In genomic region chr4:154864271-154864771, GRCm38 (mm10) we compare ENCODE assay signal across 8 mouse cellular contexts. TPM values are rescaled to one million over a fixed set of nuclear protein-coding genes. Genes with fewer than 3 reads are reported as not detected.
DNase-seq lines count a peak whose midpoint lies in the region; ATAC-seq lines count a peak whose summit lies in the region.

No protein-coding gene starts in this region.

- no peaks in the 10 kb centered on the region for H3K9me3 ChIP-seq in forebrain, embryonic 10.5 days
- H3K9me3 ChIP-seq in heart, embryonic 15.5 days (replicated peaks) = no peaks in the 10 kb centered on the region
- no peaks in the 10 kb centered on the region for H3K9me3 ChIP-seq in liver, embryonic 12.5 days (replicated peaks)
- H3K9me3 ChIP-seq in stomach, embryonic 14.5 days (ENCODE audit: control insufficient read depth, low read depth, low read length) = no peaks in the 10 kb centered on the region

- H3K27ac ChIP-seq in brown adipose tissue, adult 24 weeks (replicated peaks; ENCODE audit: low read depth, low read length) = no peak overlapping the region
- H3K27ac ChIP-seq in forebrain, embryonic 10.5 days = peak overlapping the region; percentile 85
- H3K27ac ChIP-seq in heart, embryonic 15.5 days = peak overlapping the region; percentile 57
- H3K27ac ChIP-seq in liver, embryonic 12.5 days = peak overlapping the region; percentile 50; the same call in 1 of the 2 replicates
- H3K27ac ChIP-seq in stomach, embryonic 14.5 days (ENCODE audit: low read length) = peak overlapping the region; percentile 73; the same call in 1 of the 2 replicates

- H3K9ac ChIP-seq in heart, embryonic 15.5 days = peak overlapping the region; percentile 57
- H3K9ac ChIP-seq in liver, embryonic 12.5 days = peak overlapping the region; percentile 50
- peak overlapping the region; percentile 43; the same call in 1 of the 2 replicates for H3K9ac ChIP-seq in stomach, embryonic 14.5 days (replicated peaks; ENCODE audit: low read depth, low read length)

- ATAC-seq in heart, embryonic 15.5 days (replicated peaks; ENCODE audit: insufficient number of reproducible peaks, insufficient read depth, low FRiP score, low read depth) = peak; percentile 87
- peak; percentile 83 for ATAC-seq in liver, embryonic 12.5 days
- peak; percentile 92 for ATAC-seq in stomach, embryonic 14.5 days (ENCODE audit: insufficient number of reproducible peaks, insufficient read depth, low FRiP score, low read depth)

- no peaks in the 10 kb centered on the region for H3K36me3 ChIP-seq in forebrain, embryonic 10.5 days (replicated peaks)
- no peaks in the 10 kb centered on the region for H3K36me3 ChIP-seq in heart, embryonic 15.5 days
- H3K36me3 ChIP-seq in liver, embryonic 12.5 days = no peaks in the 10 kb centered on the region
- no peaks in the 10 kb centered on the region for H3K36me3 ChIP-seq in stomach, embryonic 14.5 days (ENCODE audit: control insufficient read depth, insufficient read depth, low read length)

- no peaks in the 10 kb centered on the region for H3K4me1 ChIP-seq in brown adipose tissue, adult 24 weeks (ENCODE audit: control insufficient read depth, insufficient read depth, insufficient read length, low read length)
- H3K4me1 ChIP-seq in forebrain, embryonic 10.5 days = peaks cover 35% of the 10 kb centered on the region
- peaks cover 14% of the 10 kb centered on the region for H3K4me1 ChIP-seq in heart, embryonic 15.5 days (replicated peaks)
- H3K4me1 ChIP-seq in liver, embryonic 12.5 days = peaks cover 14% of the 10 kb centered on the region
- 0 out of 2 replicates have a peak, but pooled peaks cover 6% of the 10 kb centered on the region for H3K4me1 ChIP-seq in stomach, embryonic 14.5 days (ENCODE audit: control insufficient read depth, insufficient read depth, low read length)

- DNase-seq in 416B (ENCODE audit: low read depth) = peak; percentile 74
- DNase-seq in forebrain, embryonic 10.5 days (ENCODE audit: extremely low spot score, low spot score) = peak; percentile 96
- peak; percentile 95 for DNase-seq in kidney, postnatal 14 days
- peak; percentile 93 for DNase-seq in naive thymus-derived CD4-positive, alpha-beta T cell, adult 2 months (ENCODE audit: low read depth)

- peaks cover 63% of the 10 kb centered on the region for H3K27me3 ChIP-seq in forebrain, embryonic 10.5 days (ENCODE audit: poor library complexity, severe bottlenecking)
- peaks cover 22% of the 10 kb centered on the region for H3K27me3 ChIP-seq in heart, embryonic 15.5 days
- H3K27me3 ChIP-seq in liver, embryonic 12.5 days (replicated peaks) = peaks cover 53% of the 10 kb centered on the region
- no peaks in the 10 kb centered on the region for H3K27me3 ChIP-seq in stomach, embryonic 14.5 days (ENCODE audit: control insufficient read depth, insufficient read depth, low read length)

- peak overlapping the region; percentile 70 for H3K4me2 ChIP-seq in heart, embryonic 15.5 days
- H3K4me2 ChIP-seq in liver, embryonic 12.5 days = peak overlapping the region; percentile 66
- H3K4me2 ChIP-seq in stomach, embryonic 14.5 days (replicated peaks; ENCODE audit: low read depth, low read length) = peak overlapping the region; percentile 59

- 2% methylated on average over 18 of the region's 18 CpGs for WGBS in forebrain, embryonic 10.5 days
- whole genome bisulfite sequencing in heart, embryonic 15.5 days = under 1% methylated on average over 18 of the region's 18 CpGs
- WGBS in liver, embryonic 12.5 days (ENCODE audit: insufficient replicate concordance) = 4% methylated on average over 18 of the region's 18 CpGs
- WGBS in stomach, embryonic 14.5 days = under 1% methylated on average over 18 of the region's 18 CpGs

- peak overlapping the region; percentile 57 for H3K4me3 ChIP-seq in brown adipose tissue, adult 24 weeks (ENCODE audit: insufficient read depth, low read depth, low read length)
- H3K4me3 ChIP-seq in forebrain, embryonic 10.5 days = peak overlapping the region; percentile 51
- peak overlapping the region; percentile 53 for H3K4me3 ChIP-seq in heart, embryonic 15.5 days
- peak overlapping the region; percentile 41 for H3K4me3 ChIP-seq in liver, embryonic 12.5 days
- peak overlapping the region; percentile 23 for H3K4me3 ChIP-seq in stomach, embryonic 14.5 days (ENCODE audit: low read depth, low read length)

RNA-seq across cellular contexts. Expression of gene Mmel1, which starts 5.1 kb away (rescaled TPM):
- polyA plus RNA-seq in brown adipose tissue, adult 24 weeks (2012; ENCODE audit: insufficient read depth, insufficient read length, missing spikeins) = not detected in 2 replicates
- 0.09 and 0.14 TPM in 2 replicates for polyA plus RNA-seq in forebrain, embryonic 10.5 days (2016; fragmentation: Nextera tagmentation; extraction: Ambion mirVana)
- polyA plus RNA-seq in heart, embryonic 15.5 days (2015; fragmentation: Nextera tagmentation; extraction: Ambion mirVana) = 0.58 and 0.60 TPM in 2 replicates
- polyA plus RNA-seq in liver, embryonic 12.5 days (2016; fragmentation: Nextera tagmentation; extraction: Ambion mirVana) = 1.7 and 2.5 TPM in 2 replicates
- polyA plus RNA-seq in stomach, embryonic 14.5 days (2014; fragmentation: Nextera tagmentation; extraction: Ambion mirVana) = 0.12 TPM in 1 of 2 replicates, not detected in the other

RNA-seq across cellular contexts. Expression of gene Ttc34, which starts 27.1 kb away (rescaled TPM):
- polyA plus RNA-seq in brown adipose tissue, adult 24 weeks (2012; ENCODE audit: insufficient read depth, insufficient read length, missing spikeins) = not detected in 2 replicates
- 0.58 and 0.61 TPM in 2 replicates for polyA plus RNA-seq in forebrain, embryonic 10.5 days (2016; fragmentation: Nextera tagmentation; extraction: Ambion mirVana)
- polyA plus RNA-seq in heart, embryonic 15.5 days (2015; fragmentation: Nextera tagmentation; extraction: Ambion mirVana) = 0.06 and 0.14 TPM in 2 replicates
- polyA plus RNA-seq in liver, embryonic 12.5 days (2016; fragmentation: Nextera tagmentation; extraction: Ambion mirVana) = not detected in 2 replicates
- 0.29 and 0.55 TPM in 2 replicates for polyA plus RNA-seq in stomach, embryonic 14.5 days (2014; fragmentation: Nextera tagmentation; extraction: Ambion mirVana)

RNA-seq across cellular contexts. Expression of gene Fam213b, which starts 34.6 kb away (rescaled TPM):
- polyA plus RNA-seq in brown adipose tissue, adult 24 weeks (2012; ENCODE audit: insufficient read depth, insufficient read length, missing spikeins) = 22.6 and 33.5 TPM in 2 replicates
- polyA plus RNA-seq in forebrain, embryonic 10.5 days (2016; fragmentation: Nextera tagmentation; extraction: Ambion mirVana) = 36.1 and 36.3 TPM in 2 replicates
- 46.7 and 53.6 TPM in 2 replicates for polyA plus RNA-seq in heart, embryonic 15.5 days (2015; fragmentation: Nextera tagmentation; extraction: Ambion mirVana)
- 10.2 and 11.3 TPM in 2 replicates for polyA plus RNA-seq in liver, embryonic 12.5 days (2016; fragmentation: Nextera tagmentation; extraction: Ambion mirVana)
- polyA plus RNA-seq in stomach, embryonic 14.5 days (2014; fragmentation: Nextera tagmentation; extraction: Ambion mirVana) = 40.1 and 42.5 TPM in 2 replicates
